Mouse (Mus musculus) forebrain, embryonic 16.5 days (tissue): ENCODE measurements at regions not wholly inside any gene's neighbourhood (a gene's known extent, or its start where the extent isn't known, plus 50 kb on each side); places are given as distances from the start of the nearest gene placed in this dataset.
A peak's percentile ranks its signal among the peaks of the same experiment; 100 is the strongest.

Experiments
- ATAC-seq: fragments of 200-750 bp; cut with Nextera tagmentation; 2 replicates; pipeline ENCODE4 v1.8.0; 2017; ENCODE audit warnings: mild to moderate bottlenecking, moderate library complexity
- H3K27ac ChIP-seq: fragments of 300-500 bp; sonication (generic); 2 replicates; pipeline ENCODE4 v1.5.1; 2014; ENCODE audit warnings: low read length, control low read depth
- H3K27me3 ChIP-seq: fragments of 300-500 bp; sonication (generic); replicated peaks from 2 replicates; pipeline ENCODE4 v1.6.1; 2014; ENCODE audit warnings: low read length; ENCODE audit not compliant: control insufficient read depth, insufficient read depth
- H3K36me3 ChIP-seq: fragments of 300-500 bp; sonication (generic); 2 replicates; pipeline ENCODE4 v1.6.1; 2014; ENCODE audit not compliant: control insufficient read depth, insufficient read depth
- H3K4me1 ChIP-seq: fragments of 300-500 bp; sonication (generic); replicated peaks from 2 replicates; pipeline ENCODE4 v1.6.1; 2014; ENCODE audit warnings: low read length; ENCODE audit not compliant: control insufficient read depth, insufficient read depth
- H3K4me2 ChIP-seq: fragments of 300-500 bp; sonication (generic); 2 replicates; pipeline ENCODE4 v1.6.1; 2014; ENCODE audit warnings: mild to moderate bottlenecking, low read length, control low read depth
- H3K4me3 ChIP-seq: fragments of 300-500 bp; sonication (generic); replicated peaks from 2 replicates; pipeline ENCODE4 v1.5.1; 2014; ENCODE audit warnings: mild to moderate bottlenecking, low read length, control low read depth
- H3K9ac ChIP-seq: fragments of 300-500 bp; sonication (generic); replicated peaks from 2 replicates; pipeline ENCODE4 v1.6.1; 2014; ENCODE audit warnings: low read depth, low read length, control low read depth
- H3K9me3 ChIP-seq: fragments of 300-500 bp; sonication (generic); 2 replicates; pipeline ENCODE4 v1.6.1; 2016; ENCODE audit warnings: low read length; ENCODE audit not compliant: control insufficient read depth
- WGBS: fragments of 180-500 bp; shearing (Covaris S2); extraction: QIAGEN DNeasy Blood & Tissue Kit; methylation state at CpG from one replicate; pipeline ENCODE4 v1.1.7; 2014; 5-methylcytosine and 5-hydroxymethylcytosine counted together

DNA sequence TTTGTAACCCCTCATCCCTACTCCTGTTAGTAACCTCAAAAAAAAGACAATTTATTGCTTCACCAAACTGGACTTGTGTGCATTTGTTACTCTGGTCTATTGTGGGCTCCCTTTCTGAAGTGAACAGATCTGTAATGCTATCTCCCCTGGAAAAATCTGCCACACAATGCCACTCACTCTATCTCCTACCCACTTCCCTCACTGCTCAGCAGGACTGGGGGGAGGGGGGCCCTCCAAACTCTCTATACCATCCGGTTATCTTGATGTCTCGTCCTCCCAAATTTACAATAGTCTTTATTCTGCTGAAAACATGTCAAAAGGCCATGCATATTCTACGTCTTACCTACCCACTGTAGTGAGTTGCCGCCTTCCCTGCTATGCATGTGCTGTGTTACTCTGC, 76.7 kb downstream of the Sox4 start:
- Histone ChIP-seq H3K9me3 (no peaks in the 10 kb centered on the region), H3K27me3 (no peaks in the 10 kb centered on the region), H3K27ac (no peak overlapping the region), H3K4me1 (peaks cover 43% of the 10 kb centered on the region), H3K4me2 (no peak overlapping the region), H3K4me3 (no peak overlapping the region), H3K9ac (no peak overlapping the region), H3K36me3 (no peaks in the 10 kb centered on the region)
- WGBS, result 60% methylated on average over 4 of the region's 4 CpGs
- no peak for ATAC-seq

DNA sequence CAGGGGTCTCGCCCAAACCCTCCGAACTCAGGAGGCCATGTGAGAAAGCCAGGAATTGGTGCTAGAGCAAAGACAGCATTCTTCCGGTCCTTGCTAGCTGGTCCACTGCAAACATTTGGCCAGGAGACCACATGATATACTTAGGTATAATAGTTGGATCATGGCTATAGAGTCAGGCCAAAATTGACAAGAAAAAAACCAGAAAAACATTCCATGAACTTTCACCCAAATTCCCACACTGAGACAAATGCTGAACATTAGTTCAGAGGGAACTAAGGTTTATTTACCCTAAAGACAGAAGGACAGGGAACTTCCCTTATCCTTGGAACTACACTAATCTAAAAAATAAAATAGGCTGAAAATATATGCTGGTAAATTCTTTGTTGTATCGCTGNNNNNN, 82.8 kb downstream of the Sox4 start:
- no peak for ATAC-seq
- H3K9me3 ChIP-seq, result no peaks in the 10 kb centered on the region
- H3K4me3 ChIP-seq, result no peak overlapping the region
- H3K4me1 ChIP-seq, result peaks cover 10% of the 10 kb centered on the region; the same call in 1 of the 2 replicates
- peaks cover 4% of the 10 kb centered on the region; the same call in 1 of the 2 replicates for H3K36me3 ChIP-seq
- H3K9ac ChIP-seq, result no peak overlapping the region
- H3K4me2 ChIP-seq, result no peak overlapping the region
- H3K27me3 ChIP-seq, result no peaks in the 10 kb centered on the region
- 92% methylated on average over 4 of the region's 4 CpGs for WGBS
- no peak overlapping the region for H3K27ac ChIP-seq

DNA sequence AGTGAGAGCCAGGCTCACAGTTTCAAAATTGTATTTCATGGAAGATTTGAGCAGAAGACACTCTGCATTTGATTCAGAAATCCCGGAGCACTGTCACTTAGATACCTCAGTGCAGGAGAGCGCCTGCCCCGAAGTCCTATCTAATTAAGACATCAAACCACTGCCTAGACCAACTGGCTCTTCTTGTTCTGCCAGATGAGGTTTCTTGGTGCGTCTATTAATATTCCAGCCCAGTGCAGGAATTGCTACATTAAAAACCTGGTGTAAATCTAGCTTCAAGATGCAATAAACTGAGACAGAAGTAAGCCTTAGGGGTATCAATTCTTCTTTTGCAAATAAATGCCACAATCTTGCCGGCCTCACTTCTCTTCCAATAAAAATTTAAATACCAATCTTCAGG, 86.3 kb downstream of the Sox4 start:
- no peak overlapping the region for H3K27ac ChIP-seq
- WGBS, result 76% methylated on average over 5 of the region's 5 CpGs

DNA sequence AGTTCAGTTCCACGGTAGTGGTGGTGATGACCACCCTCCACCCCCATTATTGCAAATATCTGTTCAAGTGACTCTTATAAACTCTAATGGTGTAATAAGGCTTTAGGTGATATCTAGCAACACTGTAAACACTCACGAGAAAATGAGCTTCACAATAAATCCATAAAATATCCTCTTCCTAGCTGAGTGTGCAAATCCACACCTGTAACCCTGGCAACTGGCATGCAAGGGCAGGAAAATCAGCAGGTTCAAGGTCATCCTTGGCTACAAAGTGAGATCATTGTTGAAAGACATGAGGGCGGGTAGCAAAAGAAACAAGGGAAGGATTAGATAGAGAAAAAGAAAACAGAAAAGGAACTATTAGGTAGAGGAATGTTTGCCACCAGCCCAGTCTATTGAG, 86.8 kb downstream of the Sox4 start:
- H3K27me3 ChIP-seq, result no peaks in the 10 kb centered on the region
- no peak overlapping the region for H3K4me3 ChIP-seq
- H3K36me3 ChIP-seq, result peaks cover 4% of the 10 kb centered on the region
- 0 out of 2 replicates have a peak, but pooled peaks cover 3% of the 10 kb centered on the region for H3K9me3 ChIP-seq
- no peak for ATAC-seq
- peaks cover 3% of the 10 kb centered on the region; the same call in 1 of the 2 replicates for H3K4me1 ChIP-seq
- no peak overlapping the region for H3K4me2 ChIP-seq
- H3K27ac ChIP-seq, result no peak overlapping the region
- no peak overlapping the region for H3K9ac ChIP-seq
- WGBS, result 88% methylated on average over 3 of the region's 3 CpGs

More for the DNA sequence above, 86.3 kb downstream of the Sox4 start:
- no peak for ATAC-seq
- Histone ChIP-seq H3K4me3 (no peak overlapping the region), H3K4me2 (no peak overlapping the region), H3K9me3 (0 out of 2 replicates have a peak, but pooled peaks cover 3% of the 10 kb centered on the region), H3K4me1 (peaks cover 3% of the 10 kb centered on the region; the same call in 1 of the 2 replicates), H3K27me3 (no peaks in the 10 kb centered on the region), H3K36me3 (peaks cover 4% of the 10 kb centered on the region), H3K9ac (no peak overlapping the region)

DNA sequence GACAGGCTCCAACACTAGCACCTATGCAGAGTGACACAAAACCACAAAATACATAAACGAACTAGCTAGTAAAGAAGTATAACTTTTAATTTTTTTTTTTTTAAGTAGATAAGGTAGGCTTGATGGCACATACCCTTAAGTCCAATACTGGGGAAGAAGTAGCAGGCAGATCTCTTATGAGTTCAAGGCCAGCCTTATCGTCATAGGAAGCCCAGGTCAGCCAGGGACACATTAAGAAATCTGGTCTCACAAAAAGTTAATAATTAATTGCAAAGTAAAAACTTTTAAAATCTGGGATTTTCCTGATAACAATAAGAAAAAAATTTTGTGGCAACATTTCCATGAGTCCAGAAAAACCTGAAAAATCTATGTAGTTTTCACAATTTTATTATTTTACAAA, 92.9 kb downstream of the Sox4 start:
- Histone ChIP-seq H3K9me3 (0 out of 2 replicates have a peak, but pooled peaks cover 3% of the 10 kb centered on the region), H3K4me2 (no peak overlapping the region), H3K27ac (no peak overlapping the region), H3K4me3 (no peak overlapping the region), H3K36me3 (no peaks in the 10 kb centered on the region; the same call in 1 of the 2 replicates), H3K27me3 (no peaks in the 10 kb centered on the region), H3K4me1 (peaks cover 29% of the 10 kb centered on the region), H3K9ac (no peak overlapping the region)
- WGBS, result 64% methylated on average over 2 of the region's 2 CpGs
- ATAC-seq, result no peak

DNA sequence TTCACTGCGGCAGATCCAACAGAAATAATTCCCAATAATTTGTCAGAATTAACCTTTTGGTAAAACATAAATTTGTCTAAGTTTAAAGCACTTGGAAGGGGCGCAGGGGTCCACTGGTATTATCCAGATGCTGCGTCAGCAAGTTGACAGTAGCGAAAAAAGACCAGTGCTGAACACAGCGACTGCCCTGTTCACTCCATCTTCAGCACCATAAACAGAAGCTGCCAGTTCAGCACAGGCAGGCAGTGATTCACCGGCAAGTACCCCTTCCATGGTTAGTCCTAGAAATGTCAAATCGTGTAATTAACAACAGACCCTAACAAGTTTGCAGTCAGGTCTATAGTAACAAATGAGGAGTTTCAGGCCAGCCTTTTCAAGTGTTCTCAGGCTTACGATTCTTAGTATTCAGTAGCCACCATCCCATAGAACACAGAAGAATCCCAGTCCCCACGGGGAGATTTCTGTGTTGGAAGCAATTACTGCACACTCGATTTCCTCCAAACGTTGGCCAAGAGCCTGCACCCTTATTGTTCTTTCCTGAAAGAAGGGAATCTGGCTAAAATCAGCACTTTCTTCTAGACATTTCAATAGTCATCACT, 93.6 kb downstream of the Sox4 start:
- ATAC-seq, result peak; percentile 49
- Histone ChIP-seq H3K9me3 (0 out of 2 replicates have a peak, but pooled peaks cover 3% of the 10 kb centered on the region), H3K4me1 (peaks cover 29% of the 10 kb centered on the region), H3K9ac (no peak overlapping the region), H3K27ac (no peak overlapping the region), H3K27me3 (no peaks in the 10 kb centered on the region), H3K36me3 (no peaks in the 10 kb centered on the region; the same call in 1 of the 2 replicates), H3K4me2 (no peak overlapping the region), H3K4me3 (no peak overlapping the region)
- 14% methylated on average over 11 of the region's 11 CpGs for WGBS

DNA sequence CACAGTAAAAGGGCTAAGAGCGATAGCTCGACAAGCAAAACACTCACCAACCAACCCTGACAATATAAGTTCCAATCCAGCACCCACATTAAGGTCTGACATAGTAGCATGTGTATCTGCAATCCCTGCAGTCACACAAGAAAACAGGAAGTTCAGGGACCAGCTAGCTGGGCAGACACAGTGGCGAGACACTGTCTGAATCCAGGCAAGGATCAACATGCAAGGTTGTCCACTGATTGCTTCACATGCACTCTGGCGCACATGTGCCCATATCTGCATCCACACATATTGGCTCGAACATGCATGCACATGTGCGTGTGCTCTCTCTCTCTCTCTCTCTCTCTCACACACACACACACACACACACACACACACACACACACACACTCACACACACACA, 95.5 kb downstream of the Sox4 start:
- H3K27ac ChIP-seq, result no peak overlapping the region
- no peak overlapping the region for H3K4me3 ChIP-seq
- H3K4me1 ChIP-seq, result peaks cover 29% of the 10 kb centered on the region
- WGBS, result 95% methylated on average over 6 of the region's 6 CpGs
- H3K9ac ChIP-seq, result no peak overlapping the region
- no peaks in the 10 kb centered on the region; the same call in 1 of the 2 replicates for H3K36me3 ChIP-seq
- H3K27me3 ChIP-seq, result no peaks in the 10 kb centered on the region
- ATAC-seq, result no peak
- 0 out of 2 replicates have a peak, but pooled peaks cover 3% of the 10 kb centered on the region for H3K9me3 ChIP-seq
- no peak overlapping the region for H3K4me2 ChIP-seq

DNA sequence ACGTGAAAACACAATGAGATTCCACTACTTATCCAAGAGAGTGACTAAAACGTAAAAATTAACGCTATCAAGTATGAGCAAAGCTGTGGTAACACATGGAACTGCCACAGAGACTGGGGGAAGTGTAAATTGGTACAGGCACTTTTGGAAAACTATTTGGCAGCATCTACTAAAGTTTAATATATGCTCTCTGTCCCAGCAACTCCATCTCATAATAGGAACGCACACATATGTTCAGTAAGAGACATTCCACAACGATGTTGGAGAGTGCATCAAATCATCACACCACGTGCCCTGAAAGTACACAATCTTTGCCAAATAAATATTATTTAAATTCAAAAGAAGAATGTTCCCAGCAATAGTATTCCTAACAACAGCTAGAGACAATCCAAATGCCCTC, 96.3 kb downstream of the Sox4 start:
- WGBS, result 62% methylated on average over 6 of the region's 6 CpGs
- H3K9ac ChIP-seq, result no peak overlapping the region
- peaks cover 6% of the 10 kb centered on the region; the same call in 1 of the 2 replicates for H3K9me3 ChIP-seq
- no peaks in the 10 kb centered on the region for H3K27me3 ChIP-seq
- ATAC-seq, result peak; percentile 78
- H3K4me2 ChIP-seq, result no peak overlapping the region
- no peak overlapping the region for H3K4me3 ChIP-seq
- H3K4me1 ChIP-seq, result peaks cover 29% of the 10 kb centered on the region
- peaks cover 2% of the 10 kb centered on the region for H3K36me3 ChIP-seq
- peak overlapping the region; percentile 65 for H3K27ac ChIP-seq

DNA sequence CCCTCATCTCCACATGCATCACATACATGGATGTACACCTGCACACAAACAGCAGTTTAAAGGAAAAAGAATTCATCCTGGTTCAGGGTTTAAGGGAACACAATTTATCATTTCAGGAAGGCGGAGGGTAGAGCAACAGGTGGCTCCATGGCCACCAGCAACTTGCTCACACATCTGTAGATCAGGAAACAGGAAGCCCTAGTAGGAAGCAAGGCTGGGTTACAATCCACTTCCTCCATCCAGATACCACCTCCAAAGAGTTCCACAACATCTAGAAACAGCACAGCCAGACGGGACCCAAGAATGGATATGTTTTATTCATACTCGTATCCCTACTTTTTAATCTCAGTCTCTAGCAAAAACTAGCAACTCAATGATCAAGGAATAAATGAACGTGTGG, 97.0 kb downstream of the Sox4 start:
- Histone ChIP-seq H3K27me3 (no peaks in the 10 kb centered on the region), H3K9ac (no peak overlapping the region), H3K4me2 (no peak overlapping the region), H3K36me3 (peaks cover 2% of the 10 kb centered on the region), H3K4me3 (no peak overlapping the region), H3K27ac (peak overlapping the region; percentile 56), H3K4me1 (peaks cover 29% of the 10 kb centered on the region), H3K9me3 (peaks cover 6% of the 10 kb centered on the region; the same call in 1 of the 2 replicates)
- 81% methylated on average over 4 of the region's 4 CpGs for WGBS
- no peak for ATAC-seq
